Mouse (Mus musculus): ENCODE measurements around the gene Cd209b.

Cd209b gene

DNA sequence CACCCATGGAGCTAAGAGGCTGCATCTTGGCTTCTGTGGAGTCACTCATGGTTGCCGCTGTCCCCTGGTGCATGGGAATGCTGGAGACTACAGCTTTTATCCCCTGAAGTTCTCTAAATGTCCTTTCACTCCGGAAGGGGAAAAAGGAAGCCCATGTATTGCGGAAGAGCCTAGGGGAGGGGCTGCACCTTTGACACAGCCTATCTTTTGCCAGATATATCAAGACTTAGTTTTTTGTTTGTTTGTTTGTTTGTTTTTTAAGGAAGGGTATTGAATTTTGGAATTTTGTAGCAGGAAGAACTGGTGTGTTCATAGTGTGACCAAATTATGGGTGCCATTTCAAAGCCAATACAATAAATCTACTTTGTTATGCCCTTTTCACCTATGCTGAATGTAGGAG, at the start of gene Cd209b:
TSS of gene Cd209b (minus strand) at position 101 of the 400 bp plus-strand sequence.
- DNase-seq = peak; percentile 86

GRCm38 (mm10) chr8:3956037-3956436, 29.4 kb upstream of the Cd209b start:
- DNase-seq = peak; percentile 93

GRCm38 (mm10) chr8:3954646-3955045, 28.0 kb upstream of the Cd209b start, which contains the start of gene Cd209c:
TSS of gene Cd209c (minus strand) at chr8:3954746.
- no peak for DNase-seq

GRCm38 (mm10) chr8:3940023-3940422, 13.4 kb upstream of the Cd209b start:
- no peak for DNase-seq

DNA sequence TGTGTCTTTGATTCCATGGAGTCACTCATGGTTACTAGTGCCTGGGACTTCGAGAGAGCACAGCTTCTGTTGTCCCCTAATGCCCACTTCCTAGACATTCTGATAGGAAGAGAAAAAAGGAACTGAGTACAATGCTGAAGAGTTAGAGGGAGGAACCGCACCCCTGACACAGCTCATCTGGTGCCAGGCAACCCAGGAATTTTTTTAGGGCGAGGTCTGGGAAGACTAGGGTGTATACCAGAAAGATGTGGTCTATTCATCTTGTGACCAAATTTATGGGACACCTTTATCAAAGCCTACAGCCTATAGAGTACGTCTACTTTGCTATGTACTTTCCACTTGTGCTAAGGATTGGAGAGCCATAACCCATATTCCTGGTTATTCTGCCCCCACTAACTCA, 48.2 kb downstream of the Cd209b start, which contains the start of gene Cd209d:
TSS of gene Cd209d (minus strand) at position 101 of the 400 bp plus-strand sequence.
- peak; percentile 85 for DNase-seq

GRCm38 (mm10) chr8:3876121-3876520, 50.5 kb downstream of the Cd209b start:
- DNase-seq = no peak

Measured in heart, adult 11 months (tissue).